Mouse (Mus musculus) G1E (cell line): ENCODE results near the gene Gna11. TPM values are rescaled to one million over a fixed set of nuclear protein-coding genes. Genes with fewer than 3 reads are reported as not detected.

Experiments used
- ATAC-seq: 2 replicates; pipeline ENCODE4 v1.8.0; 2016; ENCODE audit warnings: mild to moderate bottlenecking; ENCODE audit not compliant: insufficient number of reproducible peaks, poor library complexity, low FRiP score, severe bottlenecking; ENCODE audit errors: extremely low read depth
- DNase-seq: peaks from one replicate; pipeline ENCODE4 v3.0.0; 2012; ENCODE audit warnings: low spot score
- H3K27me3 ChIP-seq: 2 replicates; pipeline ENCODE4 v1.6.1; 2012; ENCODE audit warnings: mild to moderate bottlenecking, low read length, inconsistent platforms; ENCODE audit not compliant: insufficient read depth
- H3K36me3 ChIP-seq: replicated peaks from 2 replicates; pipeline ENCODE3; 2012; ENCODE audit warnings: mild to moderate bottlenecking, inconsistent platforms
- H3K4me1 ChIP-seq: 2 replicates; pipeline ENCODE4 v1.6.1; 2012; ENCODE audit warnings: low read depth, low read length, inconsistent platforms, mixed read lengths; ENCODE audit not compliant: insufficient read depth
- H3K4me3 ChIP-seq: 2 replicates; pipeline ENCODE4 v1.5.1; 2012; ENCODE audit warnings: low read depth, mild to moderate bottlenecking, inconsistent platforms, low read length, moderate library complexity, mixed read lengths
- H3K9me3 ChIP-seq: replicated peaks from 2 replicates; pipeline ENCODE4 v1.6.1; 2012; ENCODE audit warnings: inconsistent platforms
- CTCF ChIP-seq: IDR thresholded peaks from 2 replicates; pipeline ENCODE4 v1.5.1; 2012; ENCODE audit warnings: low read depth, low read length, inconsistent platforms, mixed read lengths
- GATA1 ChIP-seq: IDR thresholded peaks from 2 replicates; pipeline ENCODE4 v1.6.1; 2012; ENCODE audit warnings: borderline replicate concordance, low read length, inconsistent platforms, mixed read lengths
- GATA2 ChIP-seq: IDR thresholded peaks from 2 replicates; pipeline ENCODE4 v1.6.1; 2012; ENCODE audit warnings: low read depth, low read length, inconsistent platforms, borderline replicate concordance
- POLR2AphosphoS5 ChIP-seq: IDR thresholded peaks from 2 replicates; pipeline ENCODE4 v1.6.1; 2012; ENCODE audit warnings: low read depth, low read length, inconsistent platforms; ENCODE audit not compliant: insufficient replicate concordance
- TAL1 ChIP-seq: conservative IDR thresholded peaks from 2 replicates; pipeline ENCODE4 v1.6.1; 2012; ENCODE audit warnings: low read depth, low read length, inconsistent platforms, mixed read lengths
- polyA plus RNA-seq: library from polyadenylated mRNA; stranded (reverse); fragments of >175 nt; gene quantifications from 2 replicates; pipeline ENCODE4 v1.2.3, GENCODE M21; 2012
- total RNA-seq, 2 experiments: library from RNA; stranded (forward) in 1 of 2; stranded (reverse) in 1 of 2; fragments of 200-1000 nt in 1 of 2; fragments of >200 nt in 1 of 2; fragmentation: Nextera tagmentation in 1 of 2; gene quantifications; 2 replicates each; pipeline ENCODE4 v1.2.3; 2014 to 2017

Gene Gna11
- total and polyA plus RNA-seq, 3 experiments = 6.5 to 14.0 (median 9.7) TPM

DNA sequence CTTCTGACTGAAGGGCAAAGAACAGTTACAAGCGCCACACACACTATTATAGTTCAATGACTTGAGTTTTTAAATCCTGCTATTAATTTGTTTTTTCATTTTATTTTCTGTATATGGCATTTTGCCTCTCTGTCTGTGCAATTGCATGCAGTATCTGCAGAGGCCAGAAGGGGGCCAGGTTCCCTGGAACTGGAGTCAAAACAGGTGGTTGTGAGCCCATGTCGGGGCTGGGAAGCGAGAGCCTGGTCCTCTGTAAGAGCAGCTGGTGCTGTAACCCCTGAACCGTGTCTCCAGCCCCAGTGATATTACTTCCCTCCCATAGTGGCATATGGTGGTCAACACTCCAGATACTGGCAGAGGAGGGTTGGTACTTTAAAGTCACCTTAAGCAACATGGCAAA lies 26.4 kb downstream of the Gna11 start:
- peak; percentile 47 for DNase-seq
- H3K4me3 ChIP-seq = peak overlapping the region; percentile 22; the same call in 1 of the 2 replicates
- peaks cover 61% of the 10 kb centered on the region for H3K36me3 ChIP-seq
- no peak for TF ChIP-seq POLR2AphosphoS5
- TF ChIP-seq GATA2 = no peak
- no peak for TF ChIP-seq TAL1
- TF ChIP-seq CTCF = peak; percentile 56
- H3K27me3 ChIP-seq = no peaks in the 10 kb centered on the region
- H3K4me1 ChIP-seq = peaks cover 62% of the 10 kb centered on the region
- ATAC-seq = 0 out of 2 replicates have a peak, but pooled peaks have one; percentile 40
- H3K9me3 ChIP-seq = peaks cover 10% of the 10 kb centered on the region

DNA sequence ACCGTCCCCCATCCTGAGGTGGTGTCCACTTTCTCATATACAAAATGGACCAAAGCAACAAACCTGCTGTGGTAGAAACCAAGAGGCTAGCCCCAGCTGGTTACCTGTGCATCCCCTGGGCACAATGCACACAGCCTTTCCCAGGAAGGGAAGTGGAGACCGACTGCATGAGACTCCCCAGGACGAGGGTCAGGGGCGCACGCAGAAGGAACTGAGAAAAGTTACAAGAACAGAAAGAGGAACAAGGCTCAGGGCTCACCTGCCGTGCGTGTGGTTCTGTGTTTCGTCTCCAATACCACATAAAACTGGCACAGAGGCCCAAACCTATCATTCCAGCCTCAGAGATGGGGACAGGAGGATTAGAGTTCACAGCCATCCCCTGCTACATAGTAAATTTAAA lies 27.8 kb downstream of the Gna11 start:
- Histone ChIP-seq H3K36me3 (peaks cover 74% of the 10 kb centered on the region), H3K27me3 (no peaks in the 10 kb centered on the region), H3K9me3 (peaks cover 10% of the 10 kb centered on the region), H3K4me1 (peaks cover 59% of the 10 kb centered on the region), H3K4me3 (peak overlapping the region; percentile 15; the same call in 1 of the 2 replicates)
- DNase-seq (no peak), ATAC-seq (no peak)
- TF ChIP-seq POLR2AphosphoS5 (no peak), TAL1 (no peak), GATA2 (no peak), GATA1 (no peak), CTCF (no peak)

DNA sequence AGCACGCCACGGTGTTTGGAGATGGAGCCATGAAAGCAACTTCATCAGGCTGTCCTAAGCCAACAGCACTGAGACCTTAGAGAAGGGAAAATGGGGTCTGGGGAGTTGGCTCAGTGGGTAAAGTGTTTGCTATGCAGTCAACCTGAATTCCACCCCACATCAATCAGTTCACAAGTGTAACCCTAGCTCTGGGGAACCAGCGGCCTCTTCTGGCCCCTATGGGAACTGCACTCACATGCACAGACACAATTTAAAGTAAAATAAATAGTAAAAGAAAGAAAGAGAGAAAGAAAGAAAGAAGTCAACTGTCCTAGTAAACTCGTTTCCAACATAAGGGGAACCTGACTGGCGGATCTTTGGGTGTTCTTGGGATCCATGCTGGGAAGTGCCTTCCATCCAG lies 31.2 kb downstream of the Gna11 start:
- Histone ChIP-seq H3K36me3 (peaks cover 82% of the 10 kb centered on the region), H3K4me1 (peaks cover 57% of the 10 kb centered on the region), H3K9me3 (peaks cover 10% of the 10 kb centered on the region), H3K27me3 (no peaks in the 10 kb centered on the region), H3K4me3 (no peak overlapping the region)
- ATAC-seq = no peak
- no peak for DNase-seq
- TF ChIP-seq TAL1 = no peak
- TF ChIP-seq CTCF = no peak
- TF ChIP-seq POLR2AphosphoS5 = no peak
- no peak for TF ChIP-seq GATA1
- no peak for TF ChIP-seq GATA2

DNA sequence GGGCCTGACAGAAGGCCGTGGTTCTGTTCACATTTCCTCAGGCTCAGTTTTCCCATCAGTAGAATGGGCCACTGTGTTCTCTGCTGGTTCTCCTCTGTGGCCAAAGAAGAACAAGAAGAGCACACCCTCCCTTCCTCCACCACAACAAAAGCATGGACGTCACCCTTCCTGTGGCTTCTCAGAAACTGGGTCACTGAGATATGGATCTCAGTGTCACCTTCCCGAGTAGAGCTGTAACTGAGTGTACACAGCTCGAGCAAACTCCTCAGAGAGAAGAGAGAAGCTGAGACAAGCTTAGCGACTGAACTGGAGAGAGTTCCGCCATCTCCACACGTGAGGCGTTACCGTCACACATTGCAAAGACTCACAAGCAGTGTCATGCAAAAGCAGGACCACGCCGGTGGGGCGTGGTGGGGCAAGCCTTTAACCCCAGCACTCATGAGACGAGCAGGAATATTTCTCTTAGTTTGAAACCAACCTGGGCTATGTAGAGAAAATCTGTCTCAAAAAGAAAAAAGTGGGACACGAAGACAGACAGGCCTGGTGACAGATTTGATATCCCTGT lies 34.7 kb downstream of the Gna11 start:
- Histone ChIP-seq H3K4me1 (peaks cover 49% of the 10 kb centered on the region), H3K36me3 (peaks cover 94% of the 10 kb centered on the region), H3K27me3 (no peaks in the 10 kb centered on the region), H3K9me3 (peaks cover 10% of the 10 kb centered on the region), H3K4me3 (no peak overlapping the region)
- DNase-seq = no peak
- no peak for TF ChIP-seq GATA1
- no peak for TF ChIP-seq CTCF
- TF ChIP-seq POLR2AphosphoS5 = no peak
- TF ChIP-seq TAL1 = no peak
- TF ChIP-seq GATA2 = no peak
- peak; percentile 49; the same call in 1 of the 2 replicates for ATAC-seq

DNA sequence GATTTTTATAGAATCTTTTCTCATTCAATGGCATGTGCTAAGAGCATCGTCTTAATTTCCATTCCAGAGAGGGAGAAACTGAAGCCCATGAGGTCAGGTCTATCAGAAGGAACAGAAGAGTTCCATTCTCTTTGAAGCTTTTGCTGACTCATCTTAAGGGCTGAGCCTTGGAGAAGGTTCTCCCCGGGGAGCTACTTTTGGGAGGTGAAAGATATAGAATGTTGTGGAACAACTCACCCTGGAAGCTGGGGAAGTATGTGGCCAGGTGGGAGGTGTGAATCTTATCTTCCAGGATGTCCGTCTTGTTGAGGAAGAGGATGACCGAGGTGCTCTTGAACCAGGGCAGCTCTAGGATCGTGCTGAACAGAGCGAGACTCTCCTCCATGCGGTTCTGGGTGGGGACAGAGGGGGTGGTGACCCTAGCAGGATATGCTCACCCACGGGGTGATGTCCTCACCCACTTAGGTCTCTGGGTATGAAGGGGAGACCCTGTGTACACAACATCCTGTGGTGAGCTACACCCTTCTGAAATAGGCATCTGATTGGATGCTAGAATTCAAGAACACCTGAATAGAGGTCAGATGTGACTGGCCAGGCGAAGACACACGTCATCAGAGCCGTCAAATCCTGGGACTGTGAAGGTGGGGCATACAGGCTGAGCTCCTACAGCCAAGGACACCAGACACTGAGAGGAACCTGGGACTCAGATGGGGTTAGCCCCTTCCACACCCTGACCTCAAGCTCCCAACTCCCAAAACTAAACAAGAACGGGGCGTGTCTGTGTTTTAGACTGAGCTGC lies 37.1 kb downstream of the Gna11 start:
- ATAC-seq (no peak), DNase-seq (no peak)
- 0 out of 2 replicates have a peak, but pooled peaks cover 5% of the 10 kb centered on the region for H3K9me3 ChIP-seq
- peaks cover 52% of the 10 kb centered on the region for H3K4me1 ChIP-seq
- TF ChIP-seq TAL1 = no peak
- no peak for TF ChIP-seq CTCF
- no peak for TF ChIP-seq GATA2
- no peak for TF ChIP-seq POLR2AphosphoS5
- no peak for TF ChIP-seq GATA1
- H3K27me3 ChIP-seq = no peaks in the 10 kb centered on the region
- peaks cover 94% of the 10 kb centered on the region for H3K36me3 ChIP-seq
- no peak overlapping the region; the same call in 1 of the 2 replicates for H3K4me3 ChIP-seq

DNA sequence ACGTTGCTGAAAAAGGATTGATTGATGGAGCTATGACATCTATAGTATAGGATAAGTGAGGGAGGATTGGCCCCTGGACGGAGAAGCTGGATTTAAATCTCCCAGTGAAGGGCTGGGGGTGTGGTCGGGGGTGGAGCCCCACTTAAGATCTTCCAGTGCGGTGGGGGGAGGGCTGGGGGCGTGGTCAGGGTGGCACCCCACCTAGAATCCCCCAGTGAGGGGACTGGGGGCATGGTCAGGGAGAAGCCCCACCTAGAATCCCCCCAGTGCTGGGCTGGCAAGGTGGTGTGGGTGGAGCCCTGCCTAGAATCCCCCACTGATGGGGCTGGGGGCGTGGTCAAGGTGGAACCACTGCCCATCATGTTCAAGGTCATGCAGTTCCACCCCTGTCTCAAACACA lies 37.9 kb downstream of the Gna11 start:
- DNase-seq (no peak), ATAC-seq (no peak)
- no peak overlapping the region for H3K4me3 ChIP-seq

More for the DNA sequence above, 37.9 kb downstream of the Gna11 start:
- TF ChIP-seq GATA2 (no peak), CTCF (no peak), TAL1 (no peak), POLR2AphosphoS5 (no peak), GATA1 (no peak)
- H3K27me3 ChIP-seq = no peaks in the 10 kb centered on the region
- H3K4me1 ChIP-seq = peaks cover 52% of the 10 kb centered on the region
- peaks cover 94% of the 10 kb centered on the region for H3K36me3 ChIP-seq
- 0 out of 2 replicates have a peak, but pooled peaks cover 5% of the 10 kb centered on the region for H3K9me3 ChIP-seq
